8 mouse cellular contexts compared by ENCODE assay signal in the genomic region with DNA sequence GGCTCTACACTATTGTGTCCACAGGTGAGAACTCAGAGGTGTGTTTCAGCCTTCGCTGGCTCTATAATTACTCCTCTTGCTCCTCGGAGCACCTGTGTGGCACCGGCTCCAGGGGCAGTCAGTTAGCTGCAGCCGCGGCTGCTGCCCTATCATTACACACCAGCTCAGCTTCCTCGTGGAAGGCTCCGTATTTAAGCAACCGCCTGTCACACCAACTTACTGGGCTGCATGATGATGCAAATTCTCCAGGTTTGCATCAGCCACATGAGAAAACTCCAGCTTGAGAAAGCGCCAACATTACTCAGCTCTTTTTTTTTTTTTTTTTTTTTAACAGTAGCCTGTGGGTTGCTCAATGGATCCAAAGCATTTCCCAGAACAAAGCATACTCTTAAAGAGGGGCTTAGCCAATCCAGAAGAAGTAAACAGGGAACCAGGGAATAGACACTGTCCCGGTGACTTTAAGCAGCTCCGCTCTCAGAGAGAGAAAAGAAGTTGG. TPM values are rescaled to one million over a fixed set of nuclear protein-coding genes. Genes with fewer than 3 reads are reported as not detected.
DNase-seq lines count a peak whose midpoint lies in the region; ATAC-seq and TF ChIP-seq lines count a peak whose summit lies in the region.

A gene (minus strand): TSS at position 194 of the 496 bp plus-strand sequence.

- H3K9ac ChIP-seq in hindbrain, embryonic 15.5 days, result no peak within 1 kb of the TSS
- peak within 1 kb of the TSS; percentile 35 for H3K9ac ChIP-seq in limb, embryonic 13.5 days
- H3K9ac ChIP-seq in midbrain, embryonic 13.5 days (replicated peaks), result peak within 1 kb of the TSS; percentile 32

- H3K9me3 ChIP-seq in hindbrain, embryonic 15.5 days, result no peaks in the 10 kb centered on the region
- no peaks in the 10 kb centered on the region for H3K9me3 ChIP-seq in limb, embryonic 13.5 days
- H3K9me3 ChIP-seq in midbrain, embryonic 13.5 days, result no peaks in the 10 kb centered on the region

- H3K36me3 ChIP-seq in hindbrain, embryonic 15.5 days, result no peaks in the 10 kb centered on the region
- no peaks in the 10 kb centered on the region for H3K36me3 ChIP-seq in limb, embryonic 13.5 days
- H3K36me3 ChIP-seq in midbrain, embryonic 13.5 days, result no peaks in the 10 kb centered on the region
- no peaks in the 10 kb centered on the region for H3K36me3 ChIP-seq in testis, adult 2 months (ENCODE audit: control insufficient read depth, insufficient read depth, low read length)

- H3K4me1 ChIP-seq in embryonic fibroblast, embryonic 13.5 days (ENCODE audit: control insufficient read depth, insufficient read depth, low read length), result no peaks in the 10 kb centered on the region; the same call in 1 of the 2 replicates
- H3K4me1 ChIP-seq in hindbrain, embryonic 15.5 days (replicated peaks), result peaks cover 18% of the 10 kb centered on the region
- H3K4me1 ChIP-seq in limb, embryonic 13.5 days, result peaks cover 22% of the 10 kb centered on the region
- H3K4me1 ChIP-seq in midbrain, embryonic 13.5 days (replicated peaks), result peaks cover 21% of the 10 kb centered on the region
- peaks cover 6% of the 10 kb centered on the region; the same call in 1 of the 2 replicates for H3K4me1 ChIP-seq in testis, adult 2 months (ENCODE audit: control insufficient read depth, insufficient read depth, low read length)

- peak within 1 kb of the TSS; percentile 13 for H3K4me3 ChIP-seq in embryonic fibroblast, embryonic 13.5 days (ENCODE audit: insufficient read depth, low read length)
- peak within 1 kb of the TSS; percentile 27 for H3K4me3 ChIP-seq in hindbrain, embryonic 15.5 days
- H3K4me3 ChIP-seq in limb, embryonic 13.5 days, result peak within 1 kb of the TSS; percentile 38
- peak within 1 kb of the TSS; percentile 33 for H3K4me3 ChIP-seq in midbrain, embryonic 13.5 days (replicated peaks)
- H3K4me3 ChIP-seq in testis, adult 2 months (ENCODE audit: control insufficient read depth, low read depth, low read length), result peak within 1 kb of the TSS; percentile 8; the same call in 1 of the 2 replicates

- peak within 1 kb of the TSS; percentile 60 for H3K4me2 ChIP-seq in hindbrain, embryonic 15.5 days
- H3K4me2 ChIP-seq in limb, embryonic 13.5 days (replicated peaks), result peak within 1 kb of the TSS; percentile 72
- peak within 1 kb of the TSS; percentile 59 for H3K4me2 ChIP-seq in midbrain, embryonic 13.5 days (replicated peaks)

- peak within 1 kb of the TSS; percentile 59 for H3K27ac ChIP-seq in embryonic fibroblast, embryonic 13.5 days (ENCODE audit: insufficient read depth, low read length)
- 0 out of 2 replicates have a peak within 1 kb of the TSS, but pooled peaks have one; percentile 21 for H3K27ac ChIP-seq in hindbrain, embryonic 15.5 days (replicated peaks)
- peak within 1 kb of the TSS; percentile 28; the same call in 1 of the 2 replicates for H3K27ac ChIP-seq in limb, embryonic 13.5 days
- no peak within 1 kb of the TSS for H3K27ac ChIP-seq in midbrain, embryonic 13.5 days
- H3K27ac ChIP-seq in testis, adult 2 months (ENCODE audit: control insufficient read depth, insufficient read depth, low read depth, low read length), result no peak within 1 kb of the TSS

- peak; percentile 14 to 19 for DNase-seq in cerebellum, postnatal 25 days
- no peak for DNase-seq in cerebellum, adult 18-20 months
- DNase-seq in Muller cell, postnatal 12 days (ENCODE audit: inconsistent ontology term), result peak; percentile 78

- ATAC-seq in hindbrain, embryonic 15.5 days (ENCODE audit: low FRiP score, low read depth), result peak; percentile 71
- ATAC-seq in limb, embryonic 13.5 days (ENCODE audit: low FRiP score, low read depth), result peak; percentile 51; the same call in 1 of the 2 replicates
- ATAC-seq in midbrain, embryonic 13.5 days, result peak; percentile 89

- WGBS in hindbrain, embryonic 15.5 days, result under 1% methylated on average over 11 of the region's 11 CpGs
- WGBS in limb, embryonic 13.5 days, result under 1% methylated on average over 11 of the region's 11 CpGs
- under 1% methylated on average over 11 of the region's 11 CpGs for WGBS in midbrain, embryonic 13.5 days

- TF ChIP-seq POLR2A in embryonic fibroblast, embryonic 13.5 days (IDR thresholded peaks at IDR 0.05; ENCODE audit: low read depth, low read length), result peak; percentile 61; the same call in 1 of the 2 replicates
- no peak for TF ChIP-seq POLR2A in testis, adult 2 months (IDR thresholded peaks at IDR 0.05; ENCODE audit: control insufficient read depth, low read depth, low read length)

- no peaks in the 10 kb centered on the region for H3K27me3 ChIP-seq in hindbrain, embryonic 15.5 days
- H3K27me3 ChIP-seq in limb, embryonic 13.5 days, result no peaks in the 10 kb centered on the region
- no peaks in the 10 kb centered on the region for H3K27me3 ChIP-seq in midbrain, embryonic 13.5 days
- no peaks in the 10 kb centered on the region; the same call in 1 of the 2 replicates for H3K27me3 ChIP-seq in testis, adult 2 months (ENCODE audit: control insufficient read depth, insufficient read depth, low read length)

- TF ChIP-seq CTCF in embryonic fibroblast, embryonic 13.5 days (IDR thresholded peaks at IDR 0.05; ENCODE audit: borderline replicate concordance, insufficient read depth, low read length), result no peak
- TF ChIP-seq CTCF in testis, adult 2 months (IDR thresholded peaks at IDR 0.05; ENCODE audit: control insufficient read depth, insufficient read depth, insufficient replicate concordance, low read depth, low read length), result no peak

RNA-seq across cellular contexts. Expression of the gene that starts here (rescaled TPM):
- polyA plus RNA-seq in embryonic fibroblast, embryonic 13.5 days (2011; ENCODE audit: insufficient read length, low read depth, missing spikeins), result 6.4 and 11.2 TPM in 2 replicates
- 3.1 and 3.2 TPM in 2 replicates for polyA plus RNA-seq in hindbrain, embryonic 15.5 days (2015; fragmentation: Nextera tagmentation; extraction: Ambion mirVana)
- polyA plus RNA-seq in limb, embryonic 13.5 days (2015; fragmentation: Nextera tagmentation; extraction: Ambion mirVana), result 2.0 and 2.6 TPM in 2 replicates
- 1.4 and 1.7 TPM in 2 replicates for polyA plus RNA-seq in midbrain, embryonic 13.5 days (2015; fragmentation: Nextera tagmentation; extraction: Ambion mirVana)
- 3.0 TPM in 2 replicates for polyA plus RNA-seq in testis, adult 2 months (2012; rRNA removed)

Comparison
In these comparisons a context has a peak if more than half of its experiments do, and no peak if none do; other contexts are left out.
1. DNase-seq: peak in cerebellum, postnatal 25 days (2 of 2) and Muller cell, postnatal 12 days (single experiment); none in cerebellum, adult 18-20 months (0 of 2).
2. H3K27ac ChIP-seq: peak in embryonic fibroblast, embryonic 13.5 days (single experiment), hindbrain, embryonic 15.5 days (single experiment) and limb, embryonic 13.5 days (single experiment); none in midbrain, embryonic 13.5 days (single experiment) and testis, adult 2 months (single experiment).
3. Peak in every context shown above with its lines, with median percentiles within 50 percentile points of each other: H3K4me3 ChIP-seq, ATAC-seq and H3K4me2 ChIP-seq.